In the genomic region with DNA sequence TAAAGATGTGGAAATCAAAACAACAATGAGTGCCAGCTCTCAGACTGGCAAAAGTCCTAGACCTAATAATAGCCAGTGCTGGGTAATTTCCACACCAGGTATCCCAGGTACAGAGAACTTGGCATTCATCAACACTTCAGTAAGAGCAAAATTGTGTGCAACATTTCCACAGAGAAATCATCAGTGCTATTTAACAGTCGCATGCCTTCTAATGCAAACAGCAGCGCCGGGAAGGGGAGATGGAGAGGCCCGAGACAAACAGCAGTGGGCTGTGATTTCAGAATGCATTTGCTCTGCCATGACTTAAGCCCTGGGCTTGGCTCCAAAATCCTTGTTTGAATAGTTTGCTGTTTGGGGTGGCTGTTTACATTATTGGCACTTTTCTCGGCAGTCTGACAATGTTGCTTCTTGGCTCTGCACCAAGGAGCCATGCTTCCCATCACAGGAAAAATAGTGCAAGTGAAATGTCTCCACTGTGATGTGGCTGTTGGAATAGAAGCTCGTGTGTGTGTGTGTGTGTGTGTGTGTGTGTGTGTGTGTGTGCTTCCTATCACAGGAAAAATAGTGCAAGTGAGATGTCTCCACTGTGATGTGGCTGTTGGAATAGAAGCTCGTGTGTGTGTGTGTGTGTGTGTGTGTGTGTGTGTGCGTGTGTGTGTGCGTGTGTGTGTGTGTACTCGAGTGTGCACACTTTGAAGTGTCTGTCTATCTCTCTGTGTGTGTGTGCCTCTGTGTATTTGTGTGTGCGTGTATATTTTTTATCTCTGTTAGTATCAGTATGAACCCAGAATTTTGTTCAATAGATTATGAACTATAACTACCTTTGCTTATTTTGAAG, we compare ENCODE assay signal across 9 mouse cellular contexts.
DNase-seq lines count a peak whose midpoint lies in the region; ATAC-seq and TF ChIP-seq lines count a peak whose summit lies in the region.
"Had no signal": no experiment of that assay in that cellular context is flagged by ENCODE, and none has a peak within 500 bp of the region (broad histone marks: within the 10 kb centered on the region; RNA-seq: fewer than 3 reads in every experiment).

No protein-coding gene starts in this region.

- no peak for TF ChIP-seq POLR2A in brain, embryonic 14.5 days (IDR thresholded peaks at IDR 0.05; ENCODE audit: borderline replicate concordance, extremely low read depth, insufficient read depth, insufficient read length, poor library complexity, severe bottlenecking)

- intact Hi-C loops in heart, postnatal 36 days (cut with DNase I), result no loop called here

- no peak overlapping the region for H3K9ac ChIP-seq in heart, postnatal 0 days (replicated peaks; ENCODE audit: low read depth, low read length)
- no peak overlapping the region for H3K9ac ChIP-seq in neural tube, embryonic 14.5 days (replicated peaks; ENCODE audit: low read depth, low read length)
- H3K9ac ChIP-seq: embryonic facial prominence, embryonic 12.5 days had no signal

- ATAC-seq in heart, postnatal 0 days (ENCODE audit: insufficient read depth, low read depth), result peak; percentile 41; the same call in 1 of the 2 replicates
- ATAC-seq in neural tube, embryonic 14.5 days (ENCODE audit: low read depth), result peak; percentile 79; the same call in 1 of the 2 replicates

- 0 out of 2 replicates have a peak, but pooled peaks cover 6% of the 10 kb centered on the region for H3K4me1 ChIP-seq in heart, postnatal 0 days (ENCODE audit: control insufficient read depth, insufficient read depth)
- no peaks in the 10 kb centered on the region for H3K4me1 ChIP-seq in neural tube, embryonic 14.5 days (ENCODE audit: control insufficient read depth, insufficient read depth, low read length)
- H3K4me1 ChIP-seq: embryonic facial prominence, embryonic 12.5 days had no signal

- no peak for TF ChIP-seq EP300 in heart, postnatal 0 days (IDR thresholded peaks at IDR 0.05; ENCODE audit: low read depth)

- WGBS in heart, postnatal 0 days, result 49% methylated on average over 11 of the region's 11 CpGs
- 70% methylated on average over 11 of the region's 11 CpGs for WGBS in neural tube, embryonic 14.5 days

- no peak for TF ChIP-seq CTCF in heart, postnatal 0 days (IDR thresholded peaks at IDR 0.05; ENCODE audit: low read depth)
- TF ChIP-seq CTCF in brain, embryonic 14.5 days (IDR thresholded peaks at IDR 0.05; ENCODE audit: borderline replicate concordance, extremely low read depth, insufficient read depth, insufficient read length), result no peak

- H3K4me3 ChIP-seq in heart, postnatal 0 days (ENCODE audit: low read depth, low read length), result no peak overlapping the region
- H3K4me3 ChIP-seq in neural tube, embryonic 14.5 days (ENCODE audit: low read depth, low read length), result no peak overlapping the region
- H3K4me3 ChIP-seq: embryonic facial prominence, embryonic 12.5 days had no signal

- H3K27me3 ChIP-seq in heart, postnatal 0 days (ENCODE audit: control insufficient read depth, insufficient read depth, low read length), result no peaks in the 10 kb centered on the region
- H3K27me3 ChIP-seq in neural tube, embryonic 14.5 days (ENCODE audit: control insufficient read depth, insufficient read depth, low read length), result no peaks in the 10 kb centered on the region
- H3K27me3 ChIP-seq: embryonic facial prominence, embryonic 12.5 days had no signal

- H3K9me3 ChIP-seq in heart, postnatal 0 days (replicated peaks; ENCODE audit: control insufficient read depth, low read length), result no peaks in the 10 kb centered on the region
- H3K9me3 ChIP-seq in neural tube, embryonic 14.5 days (ENCODE audit: control insufficient read depth, low read length), result no peaks in the 10 kb centered on the region
- H3K9me3 ChIP-seq: embryonic facial prominence, embryonic 12.5 days had no signal

- H3K36me3 ChIP-seq in heart, postnatal 0 days (replicated peaks; ENCODE audit: control insufficient read depth, insufficient read depth, low read length), result no peaks in the 10 kb centered on the region
- H3K36me3 ChIP-seq in neural tube, embryonic 14.5 days (ENCODE audit: control insufficient read depth, insufficient read depth, low read length), result no peaks in the 10 kb centered on the region
- H3K36me3 ChIP-seq: embryonic facial prominence, embryonic 12.5 days had no signal

- no peak overlapping the region for H3K27ac ChIP-seq in heart, postnatal 0 days (ENCODE audit: low read depth)
- H3K27ac ChIP-seq in neural tube, embryonic 14.5 days (ENCODE audit: low read depth, low read length), result no peak overlapping the region
- H3K27ac ChIP-seq: embryonic facial prominence, embryonic 12.5 days had no signal

- DNase-seq in heart, postnatal 0 days (ENCODE audit: low spot score), result peak; percentile 26
- no peak for DNase-seq in heart, postnatal 36 days
- DNase-seq in brain, embryonic 14.5 days (ENCODE audit: low read depth), result peak; percentile 97
- peak; percentile 22 to 62 for DNase-seq in frontal cortex, adult 2 months (ENCODE audit: extremely low spot score in 1 of 2, low spot score in 1 of 2)
- peak; percentile 17 to 43 for DNase-seq in layer of hippocampus, postnatal 25 days (ENCODE audit: extremely low spot score in 1 of 2, low spot score in 1 of 2)
- DNase-seq in natural killer cell, adult 2 months (ENCODE audit: low spot score in 2 of 2), result no peak
- DNase-seq in embryo, embryonic 9.5 days (ENCODE audit: extremely low spot score), result no peak

- H3K4me2 ChIP-seq in heart, postnatal 0 days (ENCODE audit: low read depth, low read length), result peak overlapping the region; percentile 31; the same call in 1 of the 2 replicates
- H3K4me2 ChIP-seq in neural tube, embryonic 14.5 days (ENCODE audit: low read depth, low read length), result no peak overlapping the region
- H3K4me2 ChIP-seq: embryonic facial prominence, embryonic 12.5 days had no signal

Comparison
In these comparisons a context has a peak if more than half of its experiments do, and no peak if none do; other contexts are left out.
1. DNase-seq: peak in heart, postnatal 0 days (single experiment), brain, embryonic 14.5 days (single experiment), frontal cortex, adult 2 months (2 of 2) and layer of hippocampus, postnatal 25 days (2 of 2); none in heart, postnatal 36 days (0 of 2), natural killer cell, adult 2 months (0 of 2) and embryo, embryonic 9.5 days (single experiment).